Mouse (Mus musculus) lung, postnatal 25 days (tissue): ENCODE results near the gene Abcd1.

Source experiments
- DNase-seq: peaks from one replicate; pipeline ENCODE4 v3.0.0; 2022; ENCODE audit warnings: low spot score

Gene Abcd1

GRCm38 (mm10) chrX:73744774-73745481 is 28.5 kb downstream of the Abcd1 start:
- no peak for DNase-seq

- no peak for DNase-seq
Measured at GRCm38 (mm10) chrX:73748977-73749376, 32.6 kb downstream of the Abcd1 start.

GRCm38 (mm10) chrX:73756334-73757140 is 40.1 kb downstream of the Abcd1 start, which contains the start of gene Plxnb3:
Gene Plxnb3, plus strand, starts transcription at chrX:73757090.
- DNase-seq = no peak

GRCm38 (mm10) chrX:73758611-73759290 is 42.4 kb downstream of the Abcd1 start:
- DNase-seq = no peak

GRCm38 (mm10) chrX:73765311-73765710 is 48.9 kb downstream of the Abcd1 start:
- DNase-seq = peak; percentile 70

GRCm38 (mm10) chrX:73767267-73767666 is 50.9 kb downstream of the Abcd1 start:
- no peak for DNase-seq

GRCm38 (mm10) chrX:73774168-73774760 is 57.9 kb downstream of the Abcd1 start, which contains the start of gene Srpk3:
Gene Srpk3, plus strand, starts transcription at chrX:73774405.
- DNase-seq = no peak

- DNase-seq = peak; percentile 8
Measured at GRCm38 (mm10) chrX:73774802-73775483, 58.5 kb downstream of the Abcd1 start.

GRCm38 (mm10) chrX:73782227-73782626 is 65.8 kb downstream of the Abcd1 start:
- no peak for DNase-seq

- no peak for DNase-seq
Measured at GRCm38 (mm10) chrX:73785666-73786065, 69.3 kb downstream of the Abcd1 start.

GRCm38 (mm10) chrX:73786364-73787224 is 70.2 kb downstream of the Abcd1 start, which contains the start of the genes Idh3g and Ssr4:
Gene Idh3g, minus strand, starts transcription at chrX:73786897.
Gene Ssr4, plus strand, starts transcription at chrX:73787028.
- DNase-seq = peak; percentile 95

GRCm38 (mm10) chrX:73787225-73787558 is 70.8 kb downstream of the Abcd1 start:
- no peak for DNase-seq
